Mouse (Mus musculus) limb, embryonic 13.5 days (tissue): ENCODE data around the gene Plxna1. TPM values are rescaled to one million over a fixed set of nuclear protein-coding genes. Genes with fewer than 3 reads are reported as not detected.
A peak's percentile ranks its signal among the peaks of the same experiment; 100 is the strongest.

ENCODE experiments used
- ATAC-seq: fragments of 200-750 bp; cut with Nextera tagmentation; 2 replicates; pipeline ENCODE4 v1.8.0; 2017; ENCODE audit warnings: low read depth, moderate number of reproducible peaks, moderate TSS enrichment; ENCODE audit not compliant: low FRiP score
- H3K27ac ChIP-seq: fragments of 300-500 bp; sonication (generic); 2 replicates; pipeline ENCODE4 v1.5.1; 2015; ENCODE audit warnings: inconsistent platforms, mild to moderate bottlenecking, moderate library complexity
- H3K27me3 ChIP-seq: fragments of 300-500 bp; sonication (generic); 2 replicates; pipeline ENCODE4 v1.6.1; 2015; ENCODE audit warnings: mild to moderate bottlenecking, inconsistent platforms
- H3K36me3 ChIP-seq: fragments of 300-500 bp; sonication (generic); 2 replicates; pipeline ENCODE4 v1.6.1; 2015; ENCODE audit warnings: inconsistent platforms, mild to moderate bottlenecking, moderate library complexity
- H3K4me1 ChIP-seq: fragments of 300-500 bp; sonication (generic); 2 replicates; pipeline ENCODE4 v1.6.1; 2015; ENCODE audit warnings: inconsistent platforms
- H3K4me2 ChIP-seq: fragments of 300-500 bp; sonication (generic); replicated peaks from 2 replicates; pipeline ENCODE4 v1.6.1; 2015; ENCODE audit warnings: inconsistent platforms, mild to moderate bottlenecking, moderate library complexity
- H3K4me3 ChIP-seq: fragments of 300-500 bp; sonication (generic); 2 replicates; pipeline ENCODE4 v1.5.1; 2015; ENCODE audit warnings: moderate library complexity, mild to moderate bottlenecking, inconsistent platforms
- H3K9ac ChIP-seq: fragments of 300-500 bp; sonication (generic); 2 replicates; pipeline ENCODE4 v1.6.1; 2015; ENCODE audit warnings: mild to moderate bottlenecking, inconsistent platforms
- H3K9me3 ChIP-seq: fragments of 300-500 bp; sonication (generic); 2 replicates; pipeline ENCODE4 v1.6.1; 2016; ENCODE audit warnings: inconsistent platforms
- WGBS: fragments of 180-500 bp; shearing (Covaris S2); methylation state at CpG from one replicate; pipeline ENCODE4 v1.1.7; 2015; 5-methylcytosine and 5-hydroxymethylcytosine counted together
- polyA plus RNA-seq: library from polyadenylated mRNA; unstranded; fragments of >200 nt; fragmentation: Nextera tagmentation; extraction: Ambion mirVana; gene quantifications from 2 replicates; pipeline ENCODE4 v1.2.1, GENCODE M21; 2015

Gene Plxna1
- 29.6 and 29.8 TPM in 2 replicates for polyA plus RNA-seq

DNA sequence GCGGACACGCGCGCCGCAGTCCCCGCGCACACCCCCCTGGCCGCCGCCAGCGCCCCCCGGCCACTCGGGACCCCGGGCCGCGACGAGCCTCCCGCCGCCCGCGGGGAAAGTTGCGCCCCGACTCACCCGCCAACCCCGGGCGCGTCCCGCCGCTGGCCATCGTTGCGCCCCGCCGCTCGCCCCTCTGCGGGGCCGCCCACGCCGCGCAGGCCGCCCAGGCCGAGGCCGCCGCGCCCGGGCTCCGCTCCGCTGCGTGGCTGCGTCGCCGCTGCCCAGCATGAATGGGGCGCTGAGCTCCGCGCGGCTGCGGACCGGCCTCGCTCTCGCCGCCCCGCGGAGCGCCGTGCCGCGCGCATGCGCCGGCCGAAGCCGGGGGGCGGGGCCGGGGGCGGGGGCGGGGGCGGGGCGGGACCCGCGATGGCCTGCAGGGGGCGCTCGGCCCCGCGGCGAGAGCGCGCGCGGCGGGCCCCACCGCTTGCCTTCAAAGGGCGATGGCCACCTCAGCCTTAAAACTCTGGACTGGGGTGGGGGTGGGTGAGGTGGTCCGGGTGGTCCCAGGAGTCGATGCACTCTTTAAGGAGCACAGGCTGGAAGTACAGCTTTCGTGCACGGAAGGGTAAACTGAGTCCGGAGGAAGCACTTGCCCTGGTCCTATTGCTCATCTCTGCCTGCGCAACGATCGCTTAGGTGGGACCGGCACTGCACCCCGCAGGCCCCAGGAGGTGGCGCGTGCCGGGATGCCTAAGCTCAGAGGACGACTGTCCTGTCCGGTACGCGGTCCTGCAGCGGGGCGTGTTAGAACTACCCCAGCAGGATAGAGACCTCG, at the start of gene Plxna1:
Gene Plxna1 (minus strand): TSS at position 340 of the 826 bp plus-strand sequence.
- peak within 1 kb of the TSS; percentile 99 for H3K9ac ChIP-seq
- H3K4me3 ChIP-seq = peak within 1 kb of the TSS; percentile 98

DNA sequence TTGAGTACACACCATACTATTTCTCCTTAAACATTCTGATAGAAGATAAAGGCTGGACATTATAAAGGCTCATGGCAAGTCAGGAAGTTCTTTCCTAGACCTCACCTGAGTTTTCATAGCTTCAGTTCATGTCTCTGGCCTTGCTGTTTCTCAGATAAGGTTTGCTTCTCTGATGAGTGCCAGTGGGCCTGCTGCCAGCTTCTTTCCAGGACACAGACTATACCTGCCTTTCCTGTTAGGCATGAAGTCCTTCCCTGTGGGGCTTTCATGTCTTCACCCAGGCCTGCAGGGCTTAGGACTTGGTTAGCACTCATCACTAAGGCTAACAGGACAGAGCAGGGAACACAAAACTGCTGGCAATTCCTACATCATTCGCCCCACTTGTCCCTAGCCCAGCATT, 46.6 kb upstream of the Plxna1 start:
- no peak for ATAC-seq
- peaks cover 10% of the 10 kb centered on the region for H3K4me1 ChIP-seq
- 80% methylated on average over 1 of the region's 1 CpGs for WGBS

More for the DNA sequence above, at the start of gene Plxna1:
- Histone ChIP-seq H3K27me3 (peaks cover 9% of the 10 kb centered on the region; the same call in 1 of the 2 replicates), H3K36me3 (no peaks in the 10 kb centered on the region), H3K4me2 (peak within 1 kb of the TSS; percentile 95), H3K9me3 (no peaks in the 10 kb centered on the region), H3K27ac (peak within 1 kb of the TSS; percentile 78; the same call in 1 of the 2 replicates), H3K4me1 (peaks cover 42% of the 10 kb centered on the region)
- WGBS = under 1% methylated on average over 96 of the region's 110 CpGs
- peak; percentile 76 for ATAC-seq

DNA sequence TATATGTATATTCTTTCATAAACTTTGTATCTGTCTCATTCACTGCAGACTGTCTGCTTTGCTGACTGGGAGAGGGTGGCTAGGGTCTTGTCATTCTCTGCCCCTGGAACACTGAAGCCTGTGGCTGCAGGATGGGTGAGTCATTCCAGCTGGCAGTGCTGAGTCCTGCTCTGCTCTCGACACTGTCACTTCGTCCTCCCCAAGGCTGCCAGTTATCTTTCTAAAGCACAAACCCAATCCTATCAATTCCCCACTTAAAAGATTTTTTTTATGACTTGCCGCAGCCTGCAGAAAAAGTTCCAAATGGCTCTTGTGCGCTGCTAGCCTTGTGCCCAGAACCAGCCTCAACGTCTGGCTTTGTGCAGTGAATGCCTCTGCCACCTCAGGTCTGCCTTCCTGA, 45.8 kb upstream of the Plxna1 start:
- 78% methylated on average over 5 of the region's 5 CpGs for WGBS
- Histone ChIP-seq H3K27me3 (no peaks in the 10 kb centered on the region), H3K9ac (no peak overlapping the region), H3K4me2 (no peak overlapping the region), H3K36me3 (no peaks in the 10 kb centered on the region), H3K9me3 (no peaks in the 10 kb centered on the region), H3K27ac (no peak overlapping the region), H3K4me1 (peaks cover 18% of the 10 kb centered on the region), H3K4me3 (no peak overlapping the region)
- ATAC-seq = no peak

More for the DNA sequence above, 46.6 kb upstream of the Plxna1 start:
- Histone ChIP-seq H3K27ac (no peak overlapping the region), H3K36me3 (no peaks in the 10 kb centered on the region), H3K9ac (no peak overlapping the region), H3K27me3 (no peaks in the 10 kb centered on the region), H3K9me3 (no peaks in the 10 kb centered on the region), H3K4me3 (no peak overlapping the region), H3K4me2 (no peak overlapping the region)

DNA sequence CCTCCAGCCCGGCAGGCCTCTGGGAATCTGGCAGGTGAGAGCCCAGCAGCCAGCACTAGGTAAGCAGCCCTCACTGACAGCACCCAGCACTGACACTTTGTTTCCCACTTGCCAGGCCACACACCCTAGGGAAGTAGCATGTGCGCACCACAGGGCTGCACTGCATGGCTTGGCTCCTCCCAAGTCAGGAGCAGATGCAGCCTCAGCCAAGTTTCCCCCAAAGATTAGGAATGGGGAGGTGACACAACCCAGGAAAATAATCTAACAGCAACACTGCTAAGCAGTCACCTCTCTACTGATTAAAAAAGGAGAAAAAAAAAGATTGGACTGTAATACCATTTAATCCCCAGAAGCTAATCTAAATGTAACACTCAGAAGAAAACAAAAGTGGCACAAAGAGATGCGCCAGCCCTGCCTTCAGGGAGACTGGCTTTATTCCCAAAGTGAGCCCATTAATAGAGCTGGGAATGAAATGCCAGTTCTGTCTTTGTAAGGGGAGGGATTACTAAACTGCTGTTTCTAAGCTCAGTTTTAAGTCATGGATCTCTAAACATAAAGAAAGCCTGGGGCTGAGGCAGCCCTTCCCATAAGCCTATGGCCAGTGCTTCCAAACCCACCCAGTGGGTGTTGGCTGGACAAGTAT, 44.9 kb upstream of the Plxna1 start:
- Histone ChIP-seq H3K27ac (no peak overlapping the region), H3K9ac (no peak overlapping the region), H3K4me2 (no peak overlapping the region), H3K9me3 (no peaks in the 10 kb centered on the region), H3K27me3 (no peaks in the 10 kb centered on the region), H3K36me3 (no peaks in the 10 kb centered on the region), H3K4me1 (peaks cover 19% of the 10 kb centered on the region), H3K4me3 (no peak overlapping the region)
- WGBS = 85% methylated on average over 3 of the region's 3 CpGs
- ATAC-seq = no peak

DNA sequence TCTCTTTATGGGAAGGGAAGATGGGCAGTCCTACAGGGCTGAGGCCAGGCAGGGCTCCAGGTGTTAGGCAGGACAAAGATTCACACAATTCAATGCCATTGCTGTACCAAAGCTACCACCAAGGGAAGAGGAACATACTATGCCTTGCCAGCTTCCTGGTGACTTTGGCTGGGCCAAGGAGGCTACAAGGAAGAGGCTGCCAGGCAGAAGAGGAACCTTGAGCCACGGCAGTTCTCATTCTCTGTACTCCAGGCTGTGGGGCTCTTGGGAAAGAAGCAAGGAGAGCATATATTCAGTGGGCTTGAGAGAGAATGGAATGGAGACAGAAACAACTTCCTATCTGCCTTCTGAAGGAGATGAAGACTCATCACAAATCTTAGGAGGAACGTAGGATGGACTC, 42.5 kb upstream of the Plxna1 start:
- WGBS = 77% methylated on average over 2 of the region's 2 CpGs
- H3K27me3 ChIP-seq = no peaks in the 10 kb centered on the region
- no peaks in the 10 kb centered on the region for H3K9me3 ChIP-seq
- no peak overlapping the region for H3K9ac ChIP-seq
- no peaks in the 10 kb centered on the region for H3K36me3 ChIP-seq
- no peak overlapping the region for H3K4me2 ChIP-seq
- no peak overlapping the region for H3K27ac ChIP-seq
- no peak for ATAC-seq
- peaks cover 19% of the 10 kb centered on the region for H3K4me1 ChIP-seq
- no peak overlapping the region for H3K4me3 ChIP-seq

DNA sequence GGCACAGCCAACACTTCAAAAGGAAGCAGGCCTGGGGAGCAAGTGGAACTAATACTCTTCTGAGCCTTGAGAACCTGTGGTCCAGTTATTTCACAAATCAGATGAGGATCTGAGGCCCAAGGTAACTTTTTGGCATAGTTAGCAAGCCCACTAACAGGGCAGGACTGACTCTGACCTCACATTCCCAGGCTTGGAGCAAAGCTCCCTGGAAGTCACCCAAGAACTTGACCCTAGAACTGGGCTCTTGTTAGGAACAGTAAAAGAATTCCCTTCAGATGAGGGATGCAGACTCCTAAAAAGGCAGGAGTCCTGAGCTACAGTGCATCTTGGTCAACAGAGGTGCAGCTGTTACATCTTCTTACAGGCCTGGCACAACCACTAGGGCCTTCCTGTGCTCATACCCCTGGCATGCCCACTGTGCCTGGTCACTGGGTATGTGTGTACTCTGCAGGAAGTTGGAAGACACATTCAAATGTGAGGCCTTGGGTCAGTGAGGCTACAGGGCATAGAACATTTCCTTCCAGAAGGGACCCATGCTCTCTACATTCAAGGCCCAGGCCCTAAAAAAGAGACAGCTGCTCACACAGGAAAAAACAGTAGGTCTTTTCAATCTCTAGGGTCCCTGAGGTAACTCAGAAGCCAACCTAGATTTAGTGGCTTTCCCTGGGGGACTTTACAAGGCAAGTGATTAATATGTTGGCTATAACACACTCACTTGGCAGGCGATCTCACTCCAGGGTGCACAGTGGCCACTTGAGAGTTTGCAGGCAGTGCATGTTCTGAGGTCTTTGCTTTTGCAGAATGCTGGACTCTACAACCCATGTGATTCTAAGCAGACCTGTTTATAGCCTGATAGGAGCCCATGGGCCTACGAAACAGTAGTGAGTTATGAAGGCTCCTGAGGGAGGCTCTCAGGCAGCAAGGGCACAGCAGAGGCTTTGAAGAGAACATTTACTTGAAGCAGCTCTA, 41.1 kb upstream of the Plxna1 start:
- Histone ChIP-seq H3K9me3 (no peaks in the 10 kb centered on the region), H3K4me2 (no peak overlapping the region), H3K4me1 (peaks cover 19% of the 10 kb centered on the region), H3K36me3 (no peaks in the 10 kb centered on the region), H3K4me3 (no peak overlapping the region), H3K9ac (no peak overlapping the region), H3K27me3 (no peaks in the 10 kb centered on the region), H3K27ac (no peak overlapping the region)
- WGBS = 38% methylated on average over 2 of the region's 2 CpGs
- ATAC-seq = no peak

DNA sequence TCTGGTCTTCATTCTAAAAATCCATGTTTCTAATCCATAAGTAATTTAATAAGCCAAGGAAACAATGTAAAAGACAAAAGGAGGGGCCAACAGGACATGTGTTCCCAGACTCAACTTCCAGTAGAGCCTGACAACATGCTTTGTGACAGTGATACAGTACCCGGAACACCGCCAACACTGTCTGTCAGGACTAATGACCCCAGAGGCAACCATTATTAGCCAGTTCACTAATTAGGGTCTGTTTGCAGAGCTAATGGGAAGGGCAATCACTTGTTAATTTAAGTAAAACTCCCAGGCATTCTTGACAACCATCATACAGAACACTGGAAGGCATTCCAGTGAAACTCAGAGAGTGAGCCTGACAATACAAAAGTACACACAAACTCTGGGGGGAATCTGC, 40.0 kb upstream of the Plxna1 start:
- Histone ChIP-seq H3K9ac (no peak overlapping the region), H3K36me3 (no peaks in the 10 kb centered on the region), H3K4me1 (peaks cover 19% of the 10 kb centered on the region), H3K4me3 (no peak overlapping the region), H3K27ac (no peak overlapping the region), H3K27me3 (no peaks in the 10 kb centered on the region), H3K9me3 (no peaks in the 10 kb centered on the region), H3K4me2 (no peak overlapping the region)
- WGBS = 66% methylated on average over 2 of the region's 2 CpGs
- ATAC-seq = no peak

DNA sequence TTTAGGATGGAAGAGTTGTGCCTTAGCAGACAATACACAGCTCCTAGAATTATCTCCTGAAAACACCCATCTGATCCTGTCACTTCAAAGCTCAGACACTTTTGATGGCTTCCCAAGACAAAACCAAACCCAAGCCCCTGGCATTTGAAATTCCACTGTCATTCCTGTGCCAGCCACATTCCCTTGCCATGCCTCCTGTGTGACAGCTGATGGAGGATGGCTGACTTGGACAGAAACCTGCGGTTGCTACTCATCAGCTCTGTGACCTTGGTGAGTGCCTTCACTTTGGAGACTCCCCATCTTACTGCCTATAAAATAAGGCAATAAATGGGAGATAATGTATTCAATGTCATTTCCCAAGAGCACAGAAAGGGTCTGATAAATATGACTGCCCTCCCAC, 37.1 kb upstream of the Plxna1 start:
- Histone ChIP-seq H3K36me3 (no peaks in the 10 kb centered on the region), H3K9me3 (no peaks in the 10 kb centered on the region), H3K4me3 (no peak overlapping the region), H3K27ac (no peak overlapping the region), H3K9ac (no peak overlapping the region), H3K4me2 (no peak overlapping the region), H3K27me3 (no peaks in the 10 kb centered on the region), H3K4me1 (peaks cover 13% of the 10 kb centered on the region)
- 94% methylated on average over 1 of the region's 1 CpGs for WGBS
- ATAC-seq = no peak

DNA sequence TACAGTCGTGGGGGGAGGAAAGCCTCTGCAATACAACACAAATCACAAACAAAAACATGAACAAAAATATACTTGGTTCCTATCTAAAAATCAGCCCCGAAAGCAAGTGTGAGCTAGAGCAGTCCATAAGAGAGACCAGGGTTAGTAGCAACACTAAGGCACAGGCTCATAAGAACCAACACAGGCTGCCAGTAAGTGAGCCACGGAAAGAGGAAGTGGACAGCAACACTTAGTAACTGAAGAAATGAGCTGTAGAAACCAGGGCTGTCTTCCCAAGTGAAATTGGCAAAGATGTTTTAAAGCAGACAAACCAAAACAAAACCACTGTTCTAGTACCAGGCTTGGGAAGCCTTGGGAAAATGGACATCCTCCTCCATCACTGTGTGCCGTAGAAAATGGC, 35.5 kb upstream of the Plxna1 start:
- Histone ChIP-seq H3K36me3 (no peaks in the 10 kb centered on the region), H3K4me1 (no peaks in the 10 kb centered on the region), H3K9ac (no peak overlapping the region), H3K27ac (no peak overlapping the region), H3K4me2 (no peak overlapping the region), H3K27me3 (no peaks in the 10 kb centered on the region), H3K9me3 (no peaks in the 10 kb centered on the region), H3K4me3 (no peak overlapping the region)
- WGBS = 81% methylated on average over 4 of the region's 4 CpGs
- ATAC-seq = no peak

DNA sequence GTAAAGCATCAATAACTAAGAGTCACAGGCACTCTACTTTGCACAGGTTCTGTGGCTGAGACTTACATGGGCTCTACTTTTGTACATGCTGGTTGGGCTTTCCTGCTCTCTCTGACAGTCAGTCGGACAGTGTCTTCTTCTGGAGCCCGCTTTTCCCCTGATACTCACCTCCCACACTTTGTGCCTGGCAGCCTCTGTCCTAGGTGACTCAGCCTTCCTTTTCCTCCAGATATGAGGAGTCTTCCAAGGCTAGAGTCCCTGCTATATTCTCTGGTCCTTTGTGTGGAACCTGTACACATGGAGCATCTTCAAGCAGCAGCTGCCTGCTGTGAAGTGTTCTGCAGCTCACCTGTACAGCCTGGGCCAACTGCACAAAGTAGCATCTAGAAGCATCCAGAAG, 31.4 kb upstream of the Plxna1 start:
- Histone ChIP-seq H3K27ac (no peak overlapping the region), H3K9me3 (no peaks in the 10 kb centered on the region), H3K4me2 (no peak overlapping the region), H3K4me3 (no peak overlapping the region), H3K27me3 (no peaks in the 10 kb centered on the region), H3K36me3 (no peaks in the 10 kb centered on the region), H3K9ac (no peak overlapping the region), H3K4me1 (no peaks in the 10 kb centered on the region)
- no peak for ATAC-seq
- WGBS = 85% methylated on average over 2 of the region's 2 CpGs

DNA sequence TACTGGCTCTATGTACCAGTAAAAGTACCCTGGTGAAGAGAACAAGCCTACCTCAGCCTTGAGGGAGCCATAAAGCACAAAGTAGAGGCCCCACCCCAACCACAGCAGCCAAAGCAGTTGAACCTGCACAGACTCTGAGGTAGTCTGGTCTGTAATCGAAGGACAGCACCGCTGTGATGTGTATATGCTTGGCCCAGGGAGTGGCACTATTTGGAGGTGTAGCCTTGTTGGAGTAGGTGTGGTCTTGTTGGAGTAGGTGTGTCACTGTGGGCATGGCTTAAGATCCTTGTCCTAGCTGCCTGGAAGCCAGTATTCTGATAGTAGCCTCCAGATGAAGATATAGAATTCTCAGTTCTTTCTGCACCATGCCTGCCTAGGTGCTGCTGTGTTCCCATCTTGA, 29.8 kb upstream of the Plxna1 start:
- WGBS = 87% methylated on average over 2 of the region's 2 CpGs
- no peak for ATAC-seq
- H3K9ac ChIP-seq = no peak overlapping the region

DNA sequence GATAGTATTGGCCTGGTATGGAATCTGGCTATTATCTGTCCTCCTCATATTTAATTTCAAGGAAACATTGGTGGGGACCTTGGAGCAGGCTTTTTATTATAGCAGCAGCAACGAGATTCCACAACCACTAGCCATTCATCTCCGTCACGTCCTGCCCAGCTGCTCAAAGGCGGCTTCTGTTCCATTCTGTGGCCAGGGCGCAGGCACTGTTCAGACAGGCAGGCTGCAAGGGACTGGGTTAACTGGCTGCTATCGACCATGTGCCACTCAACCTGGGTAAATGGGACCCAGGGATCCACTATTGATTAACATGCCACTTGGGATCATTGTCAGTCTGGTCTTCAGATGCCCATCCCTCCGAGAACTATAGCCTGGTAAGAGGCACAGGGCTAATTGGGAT, 27.4 kb upstream of the Plxna1 start:
- H3K4me1 ChIP-seq = peaks cover 8% of the 10 kb centered on the region; the same call in 1 of the 2 replicates
- no peaks in the 10 kb centered on the region for H3K36me3 ChIP-seq
- WGBS = 79% methylated on average over 7 of the region's 7 CpGs
- no peak overlapping the region for H3K9ac ChIP-seq
- ATAC-seq = no peak
- no peaks in the 10 kb centered on the region for H3K27me3 ChIP-seq
- no peak overlapping the region for H3K27ac ChIP-seq
- no peaks in the 10 kb centered on the region for H3K9me3 ChIP-seq
- H3K4me3 ChIP-seq = no peak overlapping the region
- no peak overlapping the region for H3K4me2 ChIP-seq

More for the DNA sequence above, 29.8 kb upstream of the Plxna1 start:
- Histone ChIP-seq H3K27ac (no peak overlapping the region), H3K4me2 (no peak overlapping the region), H3K9me3 (no peaks in the 10 kb centered on the region), H3K36me3 (no peaks in the 10 kb centered on the region), H3K27me3 (no peaks in the 10 kb centered on the region), H3K4me1 (no peaks in the 10 kb centered on the region), H3K4me3 (no peak overlapping the region)
